Mouse (Mus musculus): ENCODE measurements around the gene Rnf115.
A peak's percentile ranks its signal among the peaks of the same experiment; 100 is the strongest.
"Not testable (repeated sequence)": the region's sequence is repeated elsewhere in the genome, so short reads cannot be mapped to it uniquely, and the experiment has no call there.

The Rnf115 gene

GRCm38 (mm10) chr3:96707903-96708683 is 19.4 kb upstream of the Rnf115 start, which contains the start of gene Nudt17:
Gene Nudt17, minus strand, starts transcription at chr3:96708562.
- DNase-seq (ENCODE audit: low read depth, low spot score): no peak

- DNase-seq (ENCODE audit: low read depth, low spot score): no peak
Observed at GRCm38 (mm10) chr3:96708684-96709064, 18.8 kb upstream of the Rnf115 start.

- DNase-seq (ENCODE audit: low read depth, low spot score): no peak
Observed at GRCm38 (mm10) chr3:96714286-96714685, 13.2 kb upstream of the Rnf115 start.

- DNase-seq (ENCODE audit: low read depth, low spot score): no peak
Observed at GRCm38 (mm10) chr3:96715854-96716253, 11.6 kb upstream of the Rnf115 start.

GRCm38 (mm10) chr3:96719173-96719572 is 8.3 kb upstream of the Rnf115 start:
- no peak for DNase-seq (ENCODE audit: low read depth, low spot score)

- peak; percentile 53 for DNase-seq (ENCODE audit: low read depth, low spot score)
Observed at GRCm38 (mm10) chr3:96727828-96728633, 567 bp downstream of the Rnf115 start.

GRCm38 (mm10) chr3:96728634-96729402 is 1.4 kb downstream of the Rnf115 start:
- no peak for DNase-seq (ENCODE audit: low read depth, low spot score)

- no peak for DNase-seq (ENCODE audit: low read depth, low spot score)
Observed at GRCm38 (mm10) chr3:96729403-96729784, 1.9 kb downstream of the Rnf115 start.

GRCm38 (mm10) chr3:96730785-96731184 is 3.3 kb downstream of the Rnf115 start:
- no peak for DNase-seq (ENCODE audit: low read depth, low spot score)

GRCm38 (mm10) chr3:96733984-96734383 is 6.5 kb downstream of the Rnf115 start:
- DNase-seq (ENCODE audit: low read depth, low spot score): no peak

GRCm38 (mm10) chr3:96735200-96735599 is 7.7 kb downstream of the Rnf115 start:
- DNase-seq (ENCODE audit: low read depth, low spot score): no peak

GRCm38 (mm10) chr3:96737013-96737740 is 9.7 kb downstream of the Rnf115 start:
- DNase-seq (ENCODE audit: low read depth, low spot score): no peak

- DNase-seq (ENCODE audit: low read depth, low spot score): no peak
Observed at GRCm38 (mm10) chr3:96737995-96738394, 10.5 kb downstream of the Rnf115 start.

- DNase-seq (ENCODE audit: low read depth, low spot score): not testable (repeated sequence)
Observed at GRCm38 (mm10) chr3:96740279-96740678, 12.8 kb downstream of the Rnf115 start.

- DNase-seq (ENCODE audit: low read depth, low spot score): no peak
Observed at GRCm38 (mm10) chr3:96744348-96744747, 16.9 kb downstream of the Rnf115 start.

GRCm38 (mm10) chr3:96746829-96747228 is 19.4 kb downstream of the Rnf115 start:
- no peak for DNase-seq (ENCODE audit: low read depth, low spot score)

- no peak for DNase-seq (ENCODE audit: low read depth, low spot score)
Observed at GRCm38 (mm10) chr3:96755935-96756334, 28.5 kb downstream of the Rnf115 start.

GRCm38 (mm10) chr3:96757691-96758090 is 30.2 kb downstream of the Rnf115 start:
- no peak for DNase-seq (ENCODE audit: low read depth, low spot score)

- DNase-seq (ENCODE audit: low read depth, low spot score): peak; percentile 45
Observed at GRCm38 (mm10) chr3:96759695-96760094, 32.2 kb downstream of the Rnf115 start.

- DNase-seq (ENCODE audit: low read depth, low spot score): no peak
Observed at GRCm38 (mm10) chr3:96764528-96764927, 37.1 kb downstream of the Rnf115 start.

- no peak for DNase-seq (ENCODE audit: low read depth, low spot score)
Observed at GRCm38 (mm10) chr3:96769971-96770370, 42.5 kb downstream of the Rnf115 start.

Measured in telencephalon, adult 2 months (tissue).